Mouse (Mus musculus): ENCODE data around the gene Nrarp.
A peak's percentile ranks its signal among the peaks of the same experiment; 100 is the strongest.

Nrarp gene

GRCm38 (mm10) chr2:25195211-25196156, 14.9 kb downstream of the Nrarp start:
- no peak for DNase-seq (ENCODE audit: low read depth, low spot score)

- DNase-seq (ENCODE audit: low read depth, low spot score): no peak
Measured at GRCm38 (mm10) chr2:25196172-25196954, 15.8 kb downstream of the Nrarp start, which contains the start of gene Tor4a. Tor4a (minus strand) TSS chr2:25196886.

- no peak for DNase-seq (ENCODE audit: low read depth, low spot score)
Measured at GRCm38 (mm10) chr2:25197191-25197590, 16.6 kb downstream of the Nrarp start.

- DNase-seq (ENCODE audit: low read depth, low spot score): no peak
Measured at GRCm38 (mm10) chr2:25197946-25198345, 17.4 kb downstream of the Nrarp start.

- no peak for DNase-seq (ENCODE audit: low read depth, low spot score)
Measured at GRCm38 (mm10) chr2:25200631-25201030, 20.1 kb downstream of the Nrarp start.

GRCm38 (mm10) chr2:25203631-25204214, 23.2 kb downstream of the Nrarp start:
- no peak for DNase-seq (ENCODE audit: low read depth, low spot score)

- DNase-seq (ENCODE audit: low read depth, low spot score): no peak
Measured at GRCm38 (mm10) chr2:25207593-25207992, 27.0 kb downstream of the Nrarp start.

- DNase-seq (ENCODE audit: low read depth, low spot score): no peak
Measured at GRCm38 (mm10) chr2:25210686-25211085, 30.1 kb downstream of the Nrarp start.

- peak; percentile 73 for DNase-seq (ENCODE audit: low read depth, low spot score)
Measured at GRCm38 (mm10) chr2:25211121-25211670, 30.6 kb downstream of the Nrarp start, which contains the start of gene Nelfb. Nelfb (minus strand) TSS chr2:25211489.

GRCm38 (mm10) chr2:25213266-25213865, 32.8 kb downstream of the Nrarp start:
- DNase-seq (ENCODE audit: low read depth, low spot score): no peak

- DNase-seq (ENCODE audit: low read depth, low spot score): no peak
Measured at GRCm38 (mm10) chr2:25214444-25214843, 33.9 kb downstream of the Nrarp start, which contains the start of gene Stpg3. Stpg3 (minus strand) TSS chr2:25214637.

GRCm38 (mm10) chr2:25217666-25218065, 37.1 kb downstream of the Nrarp start:
- DNase-seq (ENCODE audit: low read depth, low spot score): no peak

- DNase-seq (ENCODE audit: low read depth, low spot score): no peak
Measured at GRCm38 (mm10) chr2:25218445-25218844, 37.9 kb downstream of the Nrarp start, which contains the start of gene Fam166a. Fam166a (plus strand) TSS chr2:25218745.

GRCm38 (mm10) chr2:25221331-25221772, 40.8 kb downstream of the Nrarp start:
- DNase-seq (ENCODE audit: low read depth, low spot score): no peak

- peak; percentile 33 for DNase-seq (ENCODE audit: low read depth, low spot score)
Measured at GRCm38 (mm10) chr2:25223681-25224491, 43.3 kb downstream of the Nrarp start.

GRCm38 (mm10) chr2:25224492-25224765, 43.9 kb downstream of the Nrarp start, which contains the start of gene Tubb4b:
Tubb4b (minus strand) TSS chr2:25224702.
- DNase-seq (ENCODE audit: low read depth, low spot score): no peak

- DNase-seq (ENCODE audit: low read depth, low spot score): peak; percentile 99
Measured at GRCm38 (mm10) chr2:25224766-25225752, 44.5 kb downstream of the Nrarp start.

- no peak for DNase-seq (ENCODE audit: low read depth, low spot score)
Measured at GRCm38 (mm10) chr2:25225811-25226379, 45.3 kb downstream of the Nrarp start.

GRCm38 (mm10) chr2:25226864-25227263, 46.3 kb downstream of the Nrarp start:
- no peak for DNase-seq (ENCODE audit: low read depth, low spot score)

All from retina, adult 2 months (tissue).